Mouse (Mus musculus) neural tube, embryonic 14.5 days (tissue): ENCODE data around the gene Metrn. TPM values are rescaled to one million over a fixed set of nuclear protein-coding genes. Genes with fewer than 3 reads are reported as not detected.

Experiments
- ATAC-seq: fragments of 200-750 bp; cut with Nextera tagmentation; 2 replicates; pipeline ENCODE4 v1.8.0; 2017; ENCODE audit warnings: low read depth, mild to moderate bottlenecking, moderate TSS enrichment, moderate library complexity
- H3K27ac ChIP-seq: fragments of 300-500 bp; sonication (generic); 2 replicates; pipeline ENCODE4 v1.5.1; 2014; ENCODE audit warnings: low read depth, mild to moderate bottlenecking, control low read depth, low read length, moderate library complexity, mixed read lengths
- H3K27me3 ChIP-seq: fragments of 300-500 bp; sonication (generic); 2 replicates; pipeline ENCODE4 v1.6.1; 2014; ENCODE audit warnings: low read length; ENCODE audit not compliant: control insufficient read depth, insufficient read depth
- H3K36me3 ChIP-seq: fragments of 300-500 bp; sonication (generic); 2 replicates; pipeline ENCODE4 v1.6.1; 2014; ENCODE audit warnings: low read length, mixed read lengths; ENCODE audit not compliant: control insufficient read depth, insufficient read depth
- H3K4me1 ChIP-seq: fragments of 300-500 bp; sonication (generic); 2 replicates; pipeline ENCODE4 v1.6.1; 2014; ENCODE audit warnings: low read length; ENCODE audit not compliant: control insufficient read depth, insufficient read depth
- H3K4me2 ChIP-seq: fragments of 300-500 bp; sonication (generic); 2 replicates; pipeline ENCODE4 v1.6.1; 2014; ENCODE audit warnings: mild to moderate bottlenecking, low read depth, low read length, control low read depth
- H3K4me3 ChIP-seq: fragments of 300-500 bp; sonication (generic); 2 replicates; pipeline ENCODE4 v1.5.1; 2014; ENCODE audit warnings: low read depth, low read length, control low read depth, mixed read lengths
- H3K9ac ChIP-seq: fragments of 300-500 bp; sonication (generic); replicated peaks from 2 replicates; pipeline ENCODE4 v1.6.1; 2014; ENCODE audit warnings: low read depth, mild to moderate bottlenecking, control low read depth, low read length, mixed read lengths
- H3K9me3 ChIP-seq: fragments of 300-500 bp; sonication (generic); 2 replicates; pipeline ENCODE4 v1.6.1; 2016; ENCODE audit warnings: low read length; ENCODE audit not compliant: control insufficient read depth
- WGBS: fragments of 180-500 bp; shearing (Covaris S2); extraction: QIAGEN DNeasy Blood & Tissue Kit; methylation state at CpG from one replicate; pipeline ENCODE4 v1.1.7; 2014; 5-methylcytosine and 5-hydroxymethylcytosine counted together
- microRNA-seq: library from miRNA; unstranded; fragments of <30 nt; microRNA quantifications from one replicate; pipeline ENCODE4, GENCODE M21; 2016
- polyA plus RNA-seq: library from polyadenylated mRNA; unstranded; fragments of >200 nt; fragmentation: Nextera tagmentation; extraction: Ambion mirVana; gene quantifications from 2 replicates; pipeline ENCODE4 v1.2.1, GENCODE M21; 2014

Metrn gene
- polyA plus RNA-seq, 1 experiment from 2014 or later, result 7.3 TPM

DNA sequence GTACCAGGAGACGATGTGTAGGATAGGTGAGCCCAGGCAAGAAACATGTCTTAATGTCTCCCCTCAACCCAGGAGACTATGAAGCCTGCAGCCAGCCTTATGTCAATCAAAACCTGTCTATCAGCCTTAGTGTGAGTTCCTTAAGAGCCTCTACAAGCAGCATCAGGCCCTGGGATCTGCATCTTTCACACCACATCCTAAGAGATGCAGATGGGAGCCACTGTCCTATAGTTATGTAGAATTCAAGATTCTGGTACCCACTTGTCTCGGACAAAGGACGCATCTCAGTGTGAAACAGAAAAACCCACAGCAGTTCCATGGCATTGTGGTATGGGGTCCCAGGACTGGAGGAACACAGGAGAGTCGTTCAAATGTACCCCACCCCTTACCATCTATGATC lies 41.9 kb downstream of the Metrn start:
- H3K9me3 ChIP-seq, result no peaks in the 10 kb centered on the region
- H3K9ac ChIP-seq, result no peak overlapping the region
- H3K4me1 ChIP-seq, result 0 out of 2 replicates have a peak, but pooled peaks cover 3% of the 10 kb centered on the region
- H3K36me3 ChIP-seq, result no peaks in the 10 kb centered on the region
- H3K27ac ChIP-seq, result no peak overlapping the region
- H3K27me3 ChIP-seq, result no peaks in the 10 kb centered on the region
- WGBS, result 83% methylated on average over 4 of the region's 4 CpGs
- no peak overlapping the region for H3K4me3 ChIP-seq
- no peak overlapping the region for H3K4me2 ChIP-seq
- ATAC-seq, result no peak

DNA sequence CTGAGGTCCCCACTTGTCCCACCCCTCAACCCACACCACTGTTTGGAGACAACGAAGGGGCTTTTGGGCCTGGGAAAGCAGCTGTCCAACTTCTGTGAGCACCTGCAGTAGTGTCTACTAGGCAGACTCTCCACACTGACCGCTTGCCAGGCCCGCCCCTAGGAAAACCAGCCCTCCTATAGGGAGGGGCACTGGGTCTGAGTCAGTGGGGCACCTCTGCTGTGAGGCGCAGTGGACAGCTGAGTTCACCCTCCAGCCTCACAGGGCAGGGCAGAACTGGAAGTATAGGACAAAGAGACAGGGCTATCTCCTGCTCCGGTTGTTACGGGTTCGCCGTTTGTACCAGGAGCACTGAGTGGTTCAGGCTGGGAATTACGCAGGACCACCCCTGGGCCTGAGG lies 42.7 kb downstream of the Metrn start, which contains the start of gene Msln:
Gene Msln (minus strand): TSS at position 138 of the 400 bp plus-strand sequence.
- no peak within 1 kb of the TSS for H3K27ac ChIP-seq
- 0 out of 2 replicates have a peak, but pooled peaks cover 3% of the 10 kb centered on the region for H3K4me1 ChIP-seq
- no peaks in the 10 kb centered on the region for H3K27me3 ChIP-seq
- no peaks in the 10 kb centered on the region for H3K9me3 ChIP-seq
- no peak for ATAC-seq
- no peak within 1 kb of the TSS for H3K9ac ChIP-seq
- no peak within 1 kb of the TSS for H3K4me3 ChIP-seq
- H3K4me2 ChIP-seq, result no peak within 1 kb of the TSS
- WGBS, result 87% methylated on average over 9 of the region's 9 CpGs
- H3K36me3 ChIP-seq, result no peaks in the 10 kb centered on the region

DNA sequence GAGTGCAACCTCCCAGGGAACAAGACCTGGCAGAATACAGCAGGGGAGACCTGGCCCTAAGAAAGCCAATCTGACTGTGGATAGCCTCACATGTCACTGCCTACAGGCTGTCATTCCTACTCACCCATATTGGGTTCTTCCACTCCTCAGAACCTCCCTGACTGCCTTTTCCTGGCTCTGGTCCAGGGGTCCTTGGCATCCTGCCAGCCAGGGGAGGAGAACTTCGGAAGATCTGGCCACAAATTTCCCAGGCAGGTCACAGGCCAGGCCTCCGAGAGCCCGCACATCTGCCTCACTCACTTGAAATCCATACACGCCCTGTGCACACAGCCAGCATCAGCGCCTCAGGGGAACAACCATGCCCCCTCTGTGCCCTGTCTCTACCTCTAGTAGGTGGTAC lies 45.5 kb downstream of the Metrn start:
- ATAC-seq, result no peak
- Histone ChIP-seq H3K9me3 (no peaks in the 10 kb centered on the region), H3K36me3 (no peaks in the 10 kb centered on the region), H3K9ac (no peak overlapping the region), H3K27me3 (no peaks in the 10 kb centered on the region), H3K27ac (no peak overlapping the region), H3K4me1 (0 out of 2 replicates have a peak, but pooled peaks cover 3% of the 10 kb centered on the region), H3K4me3 (no peak overlapping the region), H3K4me2 (no peak overlapping the region)
- WGBS, result 37% methylated on average over 5 of the region's 5 CpGs

DNA sequence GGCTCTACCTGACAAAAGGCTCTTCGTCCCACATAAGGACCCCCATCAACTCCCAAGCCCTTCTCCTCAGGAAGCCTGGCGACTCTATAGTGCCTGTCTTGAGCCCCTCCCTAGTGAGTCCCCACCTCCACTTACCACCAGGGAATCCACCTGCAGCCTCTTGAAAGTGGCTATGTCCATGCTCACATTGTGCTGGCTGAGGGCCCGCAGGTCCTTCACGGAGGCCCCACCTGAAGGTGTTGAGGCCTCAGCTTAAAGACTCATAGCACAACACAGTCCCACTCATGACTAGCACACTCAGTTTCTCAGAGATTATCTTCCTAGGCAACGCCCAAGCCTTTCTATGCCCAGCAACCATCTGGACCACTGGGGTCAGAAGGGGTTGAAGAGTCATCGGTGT lies 47.6 kb downstream of the Metrn start:
- H3K4me1 ChIP-seq, result 0 out of 2 replicates have a peak, but pooled peaks cover 3% of the 10 kb centered on the region
- H3K36me3 ChIP-seq, result no peaks in the 10 kb centered on the region
- no peak for ATAC-seq
- no peak overlapping the region for H3K4me2 ChIP-seq
- no peak overlapping the region for H3K9ac ChIP-seq
- H3K9me3 ChIP-seq, result no peaks in the 10 kb centered on the region
- no peak overlapping the region for H3K4me3 ChIP-seq
- no peak overlapping the region for H3K27ac ChIP-seq
- 86% methylated on average over 6 of the region's 6 CpGs for WGBS
- H3K27me3 ChIP-seq, result no peaks in the 10 kb centered on the region

DNA sequence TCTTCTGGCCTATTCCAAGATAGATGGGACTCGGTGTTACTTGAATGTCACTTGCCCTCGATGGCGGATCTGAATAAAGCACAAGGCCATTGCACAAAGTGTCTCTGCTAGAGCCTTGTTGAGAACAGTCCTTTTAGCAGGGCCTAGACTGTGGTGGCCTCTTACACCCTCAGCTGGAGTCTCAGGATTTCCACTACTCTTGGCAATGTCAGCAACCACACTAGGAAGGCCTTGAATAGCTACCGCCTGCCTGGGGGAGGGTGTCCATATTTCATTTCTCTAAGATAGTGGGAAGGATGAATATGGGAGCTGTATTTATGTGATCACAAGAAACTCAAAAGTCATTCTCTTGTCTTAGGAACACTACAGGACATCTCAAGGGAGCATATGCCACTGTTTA lies 48.7 kb downstream of the Metrn start:
- 93% methylated on average over 4 of the region's 4 CpGs for WGBS

DNA sequence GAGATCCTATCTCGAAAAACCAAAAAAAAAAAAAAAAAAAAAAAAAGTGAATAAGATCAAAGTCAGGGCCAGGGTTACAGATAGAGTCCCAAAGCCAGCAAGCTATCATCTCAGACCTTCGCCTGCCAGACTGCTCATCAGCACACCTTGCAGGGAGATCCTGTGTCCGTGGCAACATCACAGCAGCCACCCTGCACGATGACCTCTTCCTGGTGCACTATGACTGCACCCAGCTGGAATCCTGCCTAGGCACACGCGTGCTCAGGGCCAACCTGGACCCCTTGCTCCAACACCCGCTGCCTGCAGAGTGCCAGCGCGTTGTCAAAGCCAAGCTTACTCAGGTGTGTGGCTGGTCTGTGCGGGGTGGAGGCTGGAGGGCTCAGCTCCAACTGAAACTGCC lies 52.6 kb downstream of the Metrn start:
- no peaks in the 10 kb centered on the region for H3K36me3 ChIP-seq
- H3K27me3 ChIP-seq, result no peaks in the 10 kb centered on the region
- no peaks in the 10 kb centered on the region for H3K4me1 ChIP-seq
- H3K27ac ChIP-seq, result no peak overlapping the region
- no peak overlapping the region for H3K4me3 ChIP-seq
- H3K9ac ChIP-seq, result no peak overlapping the region
- H3K4me2 ChIP-seq, result no peak overlapping the region
- no peaks in the 10 kb centered on the region for H3K9me3 ChIP-seq
- 79% methylated on average over 10 of the region's 10 CpGs for WGBS
- ATAC-seq, result no peak

More for the DNA sequence above, 48.7 kb downstream of the Metrn start:
- no peak overlapping the region for H3K4me2 ChIP-seq
- H3K27me3 ChIP-seq, result no peaks in the 10 kb centered on the region
- no peak overlapping the region for H3K4me3 ChIP-seq
- no peak overlapping the region for H3K27ac ChIP-seq
- ATAC-seq, result no peak
- H3K9ac ChIP-seq, result no peak overlapping the region
- 0 out of 2 replicates have a peak, but pooled peaks cover 3% of the 10 kb centered on the region for H3K4me1 ChIP-seq
- no peaks in the 10 kb centered on the region for H3K36me3 ChIP-seq
- H3K9me3 ChIP-seq, result no peaks in the 10 kb centered on the region

DNA sequence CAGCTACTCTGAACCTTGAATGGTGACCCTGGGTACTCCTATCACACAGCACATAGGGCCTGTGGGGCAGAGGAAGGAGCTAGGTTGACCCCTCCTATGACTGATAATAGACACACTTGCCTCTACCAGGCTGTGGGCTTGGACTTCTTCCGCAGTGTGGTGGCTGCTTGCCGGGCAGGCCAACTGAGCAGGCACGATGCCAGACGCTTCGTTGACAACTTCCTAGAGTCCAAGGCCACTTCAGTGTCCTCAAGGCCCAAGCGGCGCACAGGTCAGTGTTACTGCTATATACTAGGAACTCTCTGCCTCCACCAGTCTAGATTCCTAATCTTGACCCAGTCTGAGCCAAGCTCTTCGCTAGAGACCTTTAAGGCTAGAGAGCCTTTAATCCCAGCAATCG lies 53.1 kb downstream of the Metrn start:
- no peaks in the 10 kb centered on the region for H3K9me3 ChIP-seq
- no peaks in the 10 kb centered on the region for H3K27me3 ChIP-seq
- WGBS, result 95% methylated on average over 9 of the region's 9 CpGs
- no peaks in the 10 kb centered on the region for H3K4me1 ChIP-seq
- no peak for ATAC-seq
- H3K36me3 ChIP-seq, result no peaks in the 10 kb centered on the region
- no peak overlapping the region for H3K4me3 ChIP-seq
- no peak overlapping the region for H3K27ac ChIP-seq
- H3K9ac ChIP-seq, result no peak overlapping the region
- no peak overlapping the region for H3K4me2 ChIP-seq

Small RNAs within 50 kb of the gene (microRNA-seq; reads per million reads assigned to microRNA genes)
- not detected for gene Gm25083
- gene Mir3082, result not detected
- gene Mir6966, result not detected

Other genes with a start within 250 kb of the Metrn start
- 12.8 and 17.5 TPM in 2 replicates for gene Sox8, start 226.4 kb downstream of the Metrn start, polyA plus RNA-seq
- 24.2 and 25.4 TPM in 2 replicates for gene Lmf1, start 218.1 kb downstream of the Metrn start, polyA plus RNA-seq
- gene Gng13, start 80.0 kb downstream of the Metrn start, polyA plus RNA-seq, result 2.6 and 9.0 TPM in 2 replicates
- gene Chtf18, start 69.7 kb downstream of the Metrn start, polyA plus RNA-seq, result 2.5 and 2.9 TPM in 2 replicates
- gene Rpusd1, start 69.5 kb downstream of the Metrn start, polyA plus RNA-seq, result 25.4 and 29.9 TPM in 2 replicates
- not detected in 2 replicates for gene Mslnl, start 61.1 kb downstream of the Metrn start, polyA plus RNA-seq
- 1.5 TPM in 1 of 2 replicates, not detected in the other for gene Msln, start 42.8 kb downstream of the Metrn start, polyA plus RNA-seq
- 25.4 and 25.9 TPM in 2 replicates for gene Narfl, start 23.4 kb downstream of the Metrn start, polyA plus RNA-seq
- 140 and 181 TPM in 2 replicates for gene Haghl, start 11.5 kb downstream of the Metrn start, polyA plus RNA-seq
- 0.17 and 0.23 TPM in 2 replicates for gene Ccdc78, start 10.6 kb downstream of the Metrn start, polyA plus RNA-seq
- 79.9 and 88.4 TPM in 2 replicates for gene Fam173a, start 4.2 kb downstream of the Metrn start, polyA plus RNA-seq
- 0.55 TPM in 1 of 2 replicates, not detected in the other for gene AC134908.4, start 1.5 kb downstream of the Metrn start, polyA plus RNA-seq
- gene Fbxl16, start 11.9 kb upstream of the Metrn start, polyA plus RNA-seq, result 35.2 and 39.4 TPM in 2 replicates
- gene Wdr24, start 26.5 kb upstream of the Metrn start, polyA plus RNA-seq, result 29.5 and 31.8 TPM in 2 replicates
- gene Jmjd8, start 31.7 kb upstream of the Metrn start, polyA plus RNA-seq, result 36.7 and 46.4 TPM in 2 replicates
- 335 and 351 TPM in 2 replicates for gene Stub1, start 36.3 kb upstream of the Metrn start, polyA plus RNA-seq
- gene Rhbdl1, start 40.2 kb upstream of the Metrn start, polyA plus RNA-seq, result 42.0 and 67.6 TPM in 2 replicates
- gene Gm20683, start 44.6 kb upstream of the Metrn start, polyA plus RNA-seq, result 8.2 and 10.6 TPM in 2 replicates
- 6.6 and 10.4 TPM in 2 replicates for gene Rhot2, start 47.7 kb upstream of the Metrn start, polyA plus RNA-seq
- 10.5 and 12.1 TPM in 2 replicates for gene Wdr90, start 64.4 kb upstream of the Metrn start, polyA plus RNA-seq
- gene Mcrip2, start 71.6 kb upstream of the Metrn start, polyA plus RNA-seq, result 15.7 and 22.4 TPM in 2 replicates
- gene Mettl26, start 77.9 kb upstream of the Metrn start, polyA plus RNA-seq, result 65.3 and 73.9 TPM in 2 replicates
- gene Wfikkn1, start 83.7 kb upstream of the Metrn start, polyA plus RNA-seq, result 0.30 and 0.67 TPM in 2 replicates
- gene Rab40c, start 122.6 kb upstream of the Metrn start, polyA plus RNA-seq, result 25.1 and 29.6 TPM in 2 replicates
- 66.4 and 76.8 TPM in 2 replicates for gene Pigq, start 147.8 kb upstream of the Metrn start, polyA plus RNA-seq
- not detected in 2 replicates for gene Nhlrc4, start 147.8 kb upstream of the Metrn start, polyA plus RNA-seq
- gene A930017K11Rik, start 155.4 kb upstream of the Metrn start, polyA plus RNA-seq, result 0.08 and 0.30 TPM in 2 replicates
- gene Capn15, start 188.7 kb upstream of the Metrn start, polyA plus RNA-seq, result 21.1 and 24.6 TPM in 2 replicates